Mouse (Mus musculus) heart, embryonic 11.5 days (tissue): ENCODE data around the gene Mpg. TPM values are rescaled to one million over a fixed set of nuclear protein-coding genes. Genes with fewer than 3 reads are reported as not detected.

Source experiments
- ATAC-seq: fragments of 200-750 bp; cut with Nextera tagmentation; replicated peaks from 2 replicates; pipeline ENCODE4 v1.8.0; 2017; ENCODE audit warnings: moderate library complexity; ENCODE audit not compliant: insufficient number of reproducible peaks, low FRiP score, low TSS enrichment
- H3K27ac ChIP-seq: fragments of 300-500 bp; sonication (generic); 2 replicates; pipeline ENCODE4 v1.5.1; 2014; ENCODE audit warnings: mild to moderate bottlenecking, low read depth, low read length
- H3K27me3 ChIP-seq: fragments of 300-500 bp; sonication (generic); 2 replicates; pipeline ENCODE4 v1.6.1; 2014; ENCODE audit warnings: mild to moderate bottlenecking, low read length, mixed read lengths; ENCODE audit not compliant: control insufficient read depth, insufficient read depth
- H3K36me3 ChIP-seq: fragments of 300-500 bp; sonication (generic); 2 replicates; pipeline ENCODE4 v1.6.1; 2014; ENCODE audit warnings: mild to moderate bottlenecking, low read length, moderate library complexity, mixed read lengths; ENCODE audit not compliant: control insufficient read depth, insufficient read depth
- H3K4me1 ChIP-seq: fragments of 300-500 bp; sonication (generic); 2 replicates; pipeline ENCODE4 v1.6.1; 2014; ENCODE audit warnings: low read length; ENCODE audit not compliant: control insufficient read depth, insufficient read depth
- H3K4me2 ChIP-seq: fragments of 300-500 bp; sonication (generic); 2 replicates; pipeline ENCODE4 v1.6.1; 2014; ENCODE audit warnings: mild to moderate bottlenecking, moderate library complexity
- H3K4me3 ChIP-seq: fragments of 300-500 bp; sonication (generic); 2 replicates; pipeline ENCODE4 v1.5.1; 2014; ENCODE audit warnings: low read depth, low read length
- H3K9ac ChIP-seq: fragments of 300-500 bp; sonication (generic); 2 replicates; pipeline ENCODE4 v1.6.1; 2014; ENCODE audit warnings: mild to moderate bottlenecking, low read depth, low read length, moderate library complexity
- H3K9me3 ChIP-seq: fragments of 300-500 bp; sonication (generic); replicated peaks from 2 replicates; pipeline ENCODE4 v1.6.1; 2016; ENCODE audit warnings: low read length; ENCODE audit not compliant: control insufficient read depth
- WGBS: fragments of 180-500 bp; shearing (Covaris S2); extraction: QIAGEN DNeasy Blood & Tissue Kit; methylation state at CpG from one replicate; pipeline ENCODE4 v1.1.7; 2014; ENCODE audit not compliant: insufficient replicate concordance; 5-methylcytosine and 5-hydroxymethylcytosine counted together
- polyA plus RNA-seq: library from polyadenylated mRNA; unstranded; fragments of >200 nt; fragmentation: Nextera tagmentation; extraction: Ambion mirVana; gene quantifications from 2 replicates; pipeline ENCODE4 v1.2.1, GENCODE M21; 2014

The Mpg gene
- polyA plus RNA-seq, 1 experiment from 2014 or later, result 22.5 TPM

GRCm38 (mm10) chr11:32266776-32267175 is 40.5 kb downstream of the Mpg start:
- Histone ChIP-seq H3K4me1 (peaks cover 7% of the 10 kb centered on the region; the same call in 1 of the 2 replicates), H3K36me3 (no peaks in the 10 kb centered on the region; the same call in 1 of the 2 replicates), H3K27me3 (no peaks in the 10 kb centered on the region), H3K27ac (peak overlapping the region; percentile 96), H3K4me2 (peak overlapping the region; percentile 77), H3K9ac (peak overlapping the region; percentile 98), H3K9me3 (no peaks in the 10 kb centered on the region), H3K4me3 (peak overlapping the region; percentile 87)
- WGBS, result 32% methylated on average over 6 of the region's 6 CpGs
- ATAC-seq, result no peak

GRCm38 (mm10) chr11:32267188-32267884 is 41.0 kb downstream of the Mpg start, which contains the start of gene Nprl3:
TSS of gene Nprl3 (minus strand) at chr11:32267707.
- H3K4me3 ChIP-seq, result peak within 1 kb of the TSS; percentile 87
- H3K9ac ChIP-seq, result peak within 1 kb of the TSS; percentile 98
- peaks cover 7% of the 10 kb centered on the region; the same call in 1 of the 2 replicates for H3K4me1 ChIP-seq
- H3K9me3 ChIP-seq, result no peaks in the 10 kb centered on the region
- peak; percentile 91 for ATAC-seq
- peak within 1 kb of the TSS; percentile 96 for H3K27ac ChIP-seq
- WGBS, result under 1% methylated on average over 54 of the region's 54 CpGs
- peak within 1 kb of the TSS; percentile 77 for H3K4me2 ChIP-seq
- H3K36me3 ChIP-seq, result no peaks in the 10 kb centered on the region
- H3K27me3 ChIP-seq, result no peaks in the 10 kb centered on the region

- no peak for ATAC-seq
- Histone ChIP-seq H3K27ac (peak overlapping the region; percentile 96), H3K9me3 (no peaks in the 10 kb centered on the region), H3K4me3 (peak overlapping the region; percentile 87), H3K36me3 (no peaks in the 10 kb centered on the region), H3K27me3 (no peaks in the 10 kb centered on the region), H3K9ac (peak overlapping the region; percentile 98), H3K4me1 (peaks cover 7% of the 10 kb centered on the region; the same call in 1 of the 2 replicates), H3K4me2 (peak overlapping the region; percentile 77)
- 20% methylated on average over 5 of the region's 5 CpGs for WGBS
Observed at GRCm38 (mm10) chr11:32267964-32268363, 41.7 kb downstream of the Mpg start.

- Histone ChIP-seq H3K4me1 (peaks cover 7% of the 10 kb centered on the region; the same call in 1 of the 2 replicates), H3K36me3 (no peaks in the 10 kb centered on the region), H3K9ac (0 out of 2 replicates have a peak overlapping the region, but pooled peaks have one; percentile 98), H3K4me2 (peak overlapping the region; percentile 77), H3K27me3 (no peaks in the 10 kb centered on the region), H3K27ac (peak overlapping the region; percentile 96), H3K4me3 (no peak overlapping the region), H3K9me3 (no peaks in the 10 kb centered on the region)
- WGBS, result 57% methylated on average over 5 of the region's 5 CpGs
- peak; percentile 83 for ATAC-seq
Observed at GRCm38 (mm10) chr11:32268952-32269351, 42.6 kb downstream of the Mpg start.

GRCm38 (mm10) chr11:32271178-32271577 is 44.9 kb downstream of the Mpg start:
- no peak overlapping the region for H3K4me2 ChIP-seq
- H3K27me3 ChIP-seq, result peaks cover under 1% of the 10 kb centered on the region; the same call in 1 of the 2 replicates
- no peak for ATAC-seq
- no peak overlapping the region for H3K27ac ChIP-seq
- WGBS, result 47% methylated on average over 4 of the region's 4 CpGs
- H3K36me3 ChIP-seq, result no peaks in the 10 kb centered on the region
- H3K4me3 ChIP-seq, result no peak overlapping the region
- H3K9me3 ChIP-seq, result no peaks in the 10 kb centered on the region
- H3K9ac ChIP-seq, result no peak overlapping the region
- peaks cover 4% of the 10 kb centered on the region; the same call in 1 of the 2 replicates for H3K4me1 ChIP-seq

GRCm38 (mm10) chr11:32276347-32276746 is 50.0 kb downstream of the Mpg start, which contains the start of gene Hba-x:
TSS of gene Hba-x (plus strand) at chr11:32276400.
- Histone ChIP-seq H3K9ac (peak within 1 kb of the TSS; percentile 67), H3K36me3 (no peaks in the 10 kb centered on the region), H3K27ac (peak within 1 kb of the TSS; percentile 66), H3K4me2 (no peak within 1 kb of the TSS), H3K4me3 (peak within 1 kb of the TSS; percentile 33), H3K9me3 (no peaks in the 10 kb centered on the region), H3K4me1 (no peaks in the 10 kb centered on the region), H3K27me3 (peaks cover 34% of the 10 kb centered on the region)
- ATAC-seq, result peak; percentile 82
- 67% methylated on average over 3 of the region's 3 CpGs for WGBS

GRCm38 (mm10) chr11:32277736-32278457 is 51.6 kb downstream of the Mpg start:
- Histone ChIP-seq H3K36me3 (no peaks in the 10 kb centered on the region), H3K4me2 (no peak overlapping the region; the same call in 1 of the 2 replicates), H3K9ac (peak overlapping the region; percentile 52; the same call in 1 of the 2 replicates), H3K9me3 (no peaks in the 10 kb centered on the region), H3K27ac (peak overlapping the region; percentile 70), H3K4me1 (no peaks in the 10 kb centered on the region), H3K4me3 (peak overlapping the region; percentile 33; the same call in 1 of the 2 replicates), H3K27me3 (peaks cover 36% of the 10 kb centered on the region)
- ATAC-seq, result peak; percentile 74
- 44% methylated on average over 21 of the region's 21 CpGs for WGBS

GRCm38 (mm10) chr11:32278458-32278957 is 52.2 kb downstream of the Mpg start:
- Histone ChIP-seq H3K27ac (peak overlapping the region; percentile 70), H3K27me3 (peaks cover 36% of the 10 kb centered on the region)
- ATAC-seq, result peak; percentile 58

More at GRCm38 (mm10) chr11:32278458-32278957, 52.2 kb downstream of the Mpg start:
- no peak overlapping the region; the same call in 1 of the 2 replicates for H3K4me2 ChIP-seq
- no peaks in the 10 kb centered on the region for H3K4me1 ChIP-seq
- H3K9me3 ChIP-seq, result no peaks in the 10 kb centered on the region
- no peak overlapping the region for H3K9ac ChIP-seq
- H3K4me3 ChIP-seq, result 0 out of 2 replicates have a peak overlapping the region, but pooled peaks have one; percentile 16
- no peaks in the 10 kb centered on the region for H3K36me3 ChIP-seq
- 67% methylated on average over 12 of the region's 12 CpGs for WGBS
